Comparison of ENCODE assay signal across 7 mouse cellular contexts in genomic region chr16:37384821-37385344, GRCm38 (mm10). TPM values are rescaled to one million over a fixed set of nuclear protein-coding genes. Genes with fewer than 3 reads are reported as not detected.
A peak's percentile ranks its signal among the peaks of the same experiment; 100 is the strongest.
DNase-seq lines count a peak whose midpoint lies in the region; ATAC-seq lines count a peak whose summit lies in the region.

Gene Stxbp5l, minus strand, starts transcription at chr16:37384962.

- no peaks in the 10 kb centered on the region for H3K36me3 ChIP-seq in embryonic facial prominence, embryonic 15.5 days
- H3K36me3 ChIP-seq in heart, embryonic 10.5 days, result no peaks in the 10 kb centered on the region
- no peaks in the 10 kb centered on the region for H3K36me3 ChIP-seq in kidney, embryonic 14.5 days (ENCODE audit: control insufficient read depth, insufficient read depth, low read length)
- H3K36me3 ChIP-seq in limb, embryonic 13.5 days, result no peaks in the 10 kb centered on the region
- no peaks in the 10 kb centered on the region for H3K36me3 ChIP-seq in midbrain, embryonic 15.5 days (replicated peaks)

- under 1% methylated on average over 33 of the region's 33 CpGs for WGBS in embryonic facial prominence, embryonic 15.5 days
- WGBS in heart, embryonic 10.5 days, result under 1% methylated on average over 26 of the region's 33 CpGs
- WGBS in kidney, embryonic 14.5 days, result 1% methylated on average over 30 of the region's 33 CpGs
- WGBS in limb, embryonic 13.5 days, result under 1% methylated on average over 24 of the region's 33 CpGs
- WGBS in midbrain, embryonic 15.5 days, result 0% methylated on average over 33 of the region's 33 CpGs

- H3K4me2 ChIP-seq in embryonic facial prominence, embryonic 15.5 days (replicated peaks), result peak within 1 kb of the TSS; percentile 98
- peak within 1 kb of the TSS; percentile 94 for H3K4me2 ChIP-seq in kidney, embryonic 14.5 days (replicated peaks; ENCODE audit: low read depth, low read length)
- peak within 1 kb of the TSS; percentile 98 for H3K4me2 ChIP-seq in limb, embryonic 13.5 days (replicated peaks)
- H3K4me2 ChIP-seq in midbrain, embryonic 15.5 days, result peak within 1 kb of the TSS; percentile 86

- peak within 1 kb of the TSS; percentile 48 for H3K4me3 ChIP-seq in embryonic facial prominence, embryonic 15.5 days (replicated peaks)
- peak within 1 kb of the TSS; percentile 79 for H3K4me3 ChIP-seq in heart, embryonic 10.5 days
- peak within 1 kb of the TSS; percentile 51 for H3K4me3 ChIP-seq in kidney, embryonic 14.5 days (ENCODE audit: low read length)
- H3K4me3 ChIP-seq in limb, embryonic 13.5 days, result peak within 1 kb of the TSS; percentile 55
- peak within 1 kb of the TSS; percentile 74 for H3K4me3 ChIP-seq in midbrain, embryonic 15.5 days

- no peak within 1 kb of the TSS for H3K9ac ChIP-seq in embryonic facial prominence, embryonic 15.5 days
- H3K9ac ChIP-seq in kidney, embryonic 14.5 days (ENCODE audit: low read depth, low read length), result peak within 1 kb of the TSS; percentile 34; the same call in 1 of the 2 replicates
- peak within 1 kb of the TSS; percentile 57 for H3K9ac ChIP-seq in limb, embryonic 13.5 days
- peak within 1 kb of the TSS; percentile 73 for H3K9ac ChIP-seq in midbrain, embryonic 15.5 days

- H3K27me3 ChIP-seq in embryonic facial prominence, embryonic 15.5 days, result peaks cover 14% of the 10 kb centered on the region
- H3K27me3 ChIP-seq in heart, embryonic 10.5 days (ENCODE audit: insufficient read depth, poor library complexity, severe bottlenecking), result peaks cover 14% of the 10 kb centered on the region; the same call in 1 of the 2 replicates
- peaks cover 16% of the 10 kb centered on the region for H3K27me3 ChIP-seq in kidney, embryonic 14.5 days (ENCODE audit: control insufficient read depth, insufficient read depth, low read length)
- H3K27me3 ChIP-seq in limb, embryonic 13.5 days, result peaks cover 34% of the 10 kb centered on the region
- H3K27me3 ChIP-seq in midbrain, embryonic 15.5 days (replicated peaks), result no peaks in the 10 kb centered on the region

- DNase-seq in brain, embryonic 18.5 days (ENCODE audit: low read depth, low spot score), result peak; percentile 78
- peak; percentile 95 for DNase-seq in heart, embryonic 10.5 days (ENCODE audit: low spot score)
- peak; percentile 54 to 77 for DNase-seq in spleen, postnatal 4 days (ENCODE audit: low spot score in 2 of 2)

- H3K9me3 ChIP-seq in embryonic facial prominence, embryonic 15.5 days (replicated peaks), result no peaks in the 10 kb centered on the region
- H3K9me3 ChIP-seq in heart, embryonic 10.5 days, result no peaks in the 10 kb centered on the region
- no peaks in the 10 kb centered on the region for H3K9me3 ChIP-seq in kidney, embryonic 14.5 days (ENCODE audit: control insufficient read depth, low read length)
- no peaks in the 10 kb centered on the region for H3K9me3 ChIP-seq in limb, embryonic 13.5 days
- H3K9me3 ChIP-seq in midbrain, embryonic 15.5 days, result no peaks in the 10 kb centered on the region

- peaks cover 13% of the 10 kb centered on the region for H3K4me1 ChIP-seq in embryonic facial prominence, embryonic 15.5 days
- H3K4me1 ChIP-seq in heart, embryonic 10.5 days, result peaks cover 14% of the 10 kb centered on the region
- no peaks in the 10 kb centered on the region for H3K4me1 ChIP-seq in kidney, embryonic 14.5 days (ENCODE audit: control insufficient read depth, insufficient read depth, low read length)
- H3K4me1 ChIP-seq in limb, embryonic 13.5 days, result peaks cover 7% of the 10 kb centered on the region
- H3K4me1 ChIP-seq in midbrain, embryonic 15.5 days, result peaks cover 9% of the 10 kb centered on the region; the same call in 1 of the 2 replicates

- H3K27ac ChIP-seq in embryonic facial prominence, embryonic 15.5 days (replicated peaks), result no peak within 1 kb of the TSS
- peak within 1 kb of the TSS; percentile 57; the same call in 1 of the 2 replicates for H3K27ac ChIP-seq in heart, embryonic 10.5 days
- no peak within 1 kb of the TSS for H3K27ac ChIP-seq in kidney, embryonic 14.5 days (ENCODE audit: low read depth, low read length)
- no peak within 1 kb of the TSS for H3K27ac ChIP-seq in limb, embryonic 13.5 days
- peak within 1 kb of the TSS; percentile 67 for H3K27ac ChIP-seq in midbrain, embryonic 15.5 days

- ATAC-seq in embryonic facial prominence, embryonic 15.5 days (ENCODE audit: insufficient number of reproducible peaks, low FRiP score, low TSS enrichment, low read depth), result peak; percentile 93
- peak; percentile 99 for ATAC-seq in kidney, embryonic 14.5 days (ENCODE audit: low FRiP score, low TSS enrichment)
- peak; percentile 93 for ATAC-seq in limb, embryonic 13.5 days (ENCODE audit: low FRiP score, low read depth)
- peak; percentile 97 for ATAC-seq in midbrain, embryonic 15.5 days (replicated peaks)

RNA-seq across cellular contexts. Expression of gene Stxbp5l, which starts in this region (rescaled TPM):
- polyA plus RNA-seq in embryonic facial prominence, embryonic 15.5 days (2015; fragmentation: Nextera tagmentation; extraction: Ambion mirVana), result 0.94 and 1.1 TPM in 2 replicates
- 0.33 and 0.72 TPM in 2 replicates for polyA plus RNA-seq in heart, embryonic 10.5 days (2016; fragmentation: Nextera tagmentation; extraction: Ambion mirVana)
- polyA plus RNA-seq in kidney, embryonic 14.5 days (2014; fragmentation: Nextera tagmentation; extraction: Ambion mirVana), result 1.8 and 4.0 TPM in 2 replicates
- 0.28 and 0.45 TPM in 2 replicates for polyA plus RNA-seq in limb, embryonic 13.5 days (2015; fragmentation: Nextera tagmentation; extraction: Ambion mirVana)
- 14.0 and 16.6 TPM in 2 replicates for polyA plus RNA-seq in midbrain, embryonic 15.5 days (2015; fragmentation: Nextera tagmentation; extraction: Ambion mirVana)

Comparison
In these comparisons a context has a peak if more than half of its experiments do, and no peak if none do; other contexts are left out.
1. Peak in DNase-seq, H3K4me3 ChIP-seq and H3K27ac ChIP-seq in heart, embryonic 10.5 days; RNA of the gene not detected or under 1 TPM.
2. Peak in ATAC-seq, H3K4me3 ChIP-seq, H3K9ac ChIP-seq and H3K4me2 ChIP-seq in limb, embryonic 13.5 days; RNA of the gene not detected or under 1 TPM.